22 mouse cellular contexts compared by ENCODE assay signal in genomic region chr4:83187324-83187723, GRCm38 (mm10).
DNase-seq lines count a peak whose midpoint lies in the region; ATAC-seq lines count a peak whose summit lies in the region.
"Had no signal": no experiment of that assay in that cellular context is flagged by ENCODE, and none has a peak within 500 bp of the region (broad histone marks: within the 10 kb centered on the region; RNA-seq: fewer than 3 reads in every experiment).

No protein-coding gene starts in this region.

- H3K27me3 ChIP-seq in midbrain, embryonic 11.5 days (ENCODE audit: control insufficient read depth, insufficient read depth, low read length) = no peaks in the 10 kb centered on the region
- no peaks in the 10 kb centered on the region for H3K27me3 ChIP-seq in midbrain, embryonic 10.5 days (ENCODE audit: low read depth, poor library complexity, severe bottlenecking)
- H3K27me3 ChIP-seq: CH12.LX; embryonic facial prominence, embryonic 12.5 days; forebrain, embryonic 13.5 days; forebrain, embryonic 15.5 days had no signal

- DNase-seq in heart, adult 11 months = peak; percentile 33
- no peak for DNase-seq in heart, adult 18-20 months
- DNase-seq in midbrain, embryonic 11.5 days (ENCODE audit: low spot score, missing footprints) = peak; percentile 37
- DNase-seq in midbrain, embryonic 10.5 days (ENCODE audit: low spot score) = no peak
- no peak for DNase-seq in right cerebral cortex, postnatal 25 days
- DNase-seq: adrenal gland, adult 2 months; adrenal gland, postnatal 10 days; adrenal gland, postnatal 25 days; B cell, adult 2 months; cerebellum, adult 11-12 months; cerebellum, adult 2 months; cerebellum, adult 9-10 months; cerebellum, postnatal 10 days; cerebellum, postnatal 25 days; forebrain, postnatal 0 days had no signal

- 86% methylated on average over 1 of the region's 1 CpGs for WGBS in midbrain, embryonic 11.5 days
- WGBS in midbrain, embryonic 10.5 days = 84% methylated on average over 1 of the region's 1 CpGs

- no peaks in the 10 kb centered on the region for H3K36me3 ChIP-seq in midbrain, embryonic 11.5 days (ENCODE audit: control insufficient read depth, insufficient read depth, low read length)
- H3K36me3 ChIP-seq in midbrain, embryonic 10.5 days = no peaks in the 10 kb centered on the region
- H3K36me3 ChIP-seq: embryonic facial prominence, embryonic 10.5 days; embryonic facial prominence, embryonic 12.5 days; forebrain, embryonic 15.5 days; G1E had no signal

- no peak for ATAC-seq in midbrain, embryonic 11.5 days (ENCODE audit: low FRiP score)
- ATAC-seq: CD4-positive, CD25-positive, alpha-beta regulatory T cell, adult 4 months; forebrain, embryonic 13.5 days; forebrain, embryonic 15.5 days; forebrain, postnatal 0 days had no signal

- H3K4me2 ChIP-seq in midbrain, embryonic 11.5 days = no peak overlapping the region
- H3K4me2 ChIP-seq: embryonic facial prominence, embryonic 12.5 days; forebrain, embryonic 13.5 days; forebrain, embryonic 15.5 days had no signal

- no peaks in the 10 kb centered on the region for H3K9me3 ChIP-seq in midbrain, embryonic 11.5 days (ENCODE audit: control insufficient read depth, low read length)
- no peaks in the 10 kb centered on the region for H3K9me3 ChIP-seq in midbrain, embryonic 10.5 days (replicated peaks)
- H3K9me3 ChIP-seq: embryonic facial prominence, embryonic 10.5 days; embryonic facial prominence, embryonic 12.5 days; forebrain, embryonic 13.5 days; forebrain, embryonic 15.5 days had no signal

- no peak overlapping the region for H3K9ac ChIP-seq in midbrain, embryonic 11.5 days (ENCODE audit: low read length)
- H3K9ac ChIP-seq: embryonic facial prominence, embryonic 12.5 days; forebrain, embryonic 13.5 days; forebrain, embryonic 15.5 days; forebrain, postnatal 0 days had no signal

- H3K27ac ChIP-seq in midbrain, embryonic 11.5 days (ENCODE audit: low read depth, low read length) = no peak overlapping the region
- no peak overlapping the region for H3K27ac ChIP-seq in midbrain, embryonic 10.5 days (replicated peaks)
- H3K27ac ChIP-seq: embryonic facial prominence, embryonic 10.5 days; embryonic facial prominence, embryonic 12.5 days; forebrain, embryonic 13.5 days; forebrain, embryonic 15.5 days had no signal

- H3K4me3 ChIP-seq in midbrain, embryonic 11.5 days (ENCODE audit: low read depth, low read length) = no peak overlapping the region
- no peak overlapping the region for H3K4me3 ChIP-seq in midbrain, embryonic 10.5 days
- H3K4me3 ChIP-seq: embryonic facial prominence, embryonic 10.5 days; embryonic facial prominence, embryonic 12.5 days; forebrain, embryonic 13.5 days; forebrain, embryonic 15.5 days had no signal

- H3K4me1 ChIP-seq in midbrain, embryonic 11.5 days (ENCODE audit: control insufficient read depth, insufficient read depth, low read length) = no peaks in the 10 kb centered on the region
- peaks cover 13% of the 10 kb centered on the region for H3K4me1 ChIP-seq in midbrain, embryonic 10.5 days

Comparison
In these comparisons a context has a peak if more than half of its experiments do, and no peak if none do; other contexts are left out.
1. DNase-seq: peak in heart, adult 11 months (single experiment) and midbrain, embryonic 11.5 days (single experiment); none in heart, adult 18-20 months (0 of 2), midbrain, embryonic 10.5 days (single experiment) and right cerebral cortex, postnatal 25 days (single experiment).